Mouse (Mus musculus) embryonic fibroblast, embryonic 13.5 days (primary cell): Measurements from ENCODE around the gene Zdhhc12.

Source experiments
- CTCF ChIP-seq: IDR thresholded peaks from 2 replicates; pipeline ENCODE4 v1.5.1; 2011; ENCODE audit warnings: mild to moderate bottlenecking, control low read depth, low read length, moderate library complexity, borderline replicate concordance; ENCODE audit not compliant: insufficient read depth
- POLR2A ChIP-seq: IDR thresholded peaks from 2 replicates; pipeline ENCODE4 v1.6.1; 2011; ENCODE audit warnings: low read depth, mild to moderate bottlenecking, control low read depth, low read length, moderate library complexity

- TF ChIP-seq POLR2A (no peak), CTCF (no peak)
These were observed 29.1 kb downstream of the Zdhhc12 start for GRCm38 (mm10) chr2:30064298-30064697.
